Mouse (Mus musculus) G1E (cell line): ENCODE data around the gene Entpd3. TPM values are rescaled to one million over a fixed set of nuclear protein-coding genes. Genes with fewer than 3 reads are reported as not detected.
"Not testable (repeated sequence)": the region's sequence is repeated elsewhere in the genome, so short reads cannot be mapped to it uniquely, and the experiment has no call there.

Experiments
- ATAC-seq: 2 replicates; pipeline ENCODE4 v1.8.0; 2016; ENCODE audit warnings: mild to moderate bottlenecking; ENCODE audit not compliant: insufficient number of reproducible peaks, poor library complexity, low FRiP score, severe bottlenecking; ENCODE audit errors: extremely low read depth
- DNase-seq: peaks from one replicate; pipeline ENCODE4 v3.0.0; 2012; ENCODE audit warnings: low spot score
- H3K27me3 ChIP-seq: 2 replicates; pipeline ENCODE4 v1.6.1; 2012; ENCODE audit warnings: mild to moderate bottlenecking, low read length, inconsistent platforms; ENCODE audit not compliant: insufficient read depth
- H3K36me3 ChIP-seq: replicated peaks from 2 replicates; pipeline ENCODE3; 2012; ENCODE audit warnings: mild to moderate bottlenecking, inconsistent platforms
- H3K4me1 ChIP-seq: 2 replicates; pipeline ENCODE4 v1.6.1; 2012; ENCODE audit warnings: low read depth, low read length, inconsistent platforms, mixed read lengths; ENCODE audit not compliant: insufficient read depth
- H3K4me3 ChIP-seq: 2 replicates; pipeline ENCODE4 v1.5.1; 2012; ENCODE audit warnings: low read depth, mild to moderate bottlenecking, inconsistent platforms, low read length, moderate library complexity, mixed read lengths
- H3K9me3 ChIP-seq: replicated peaks from 2 replicates; pipeline ENCODE4 v1.6.1; 2012; ENCODE audit warnings: inconsistent platforms
- CTCF ChIP-seq: IDR thresholded peaks from 2 replicates; pipeline ENCODE4 v1.5.1; 2012; ENCODE audit warnings: low read depth, low read length, inconsistent platforms, mixed read lengths
- GATA1 ChIP-seq: IDR thresholded peaks from 2 replicates; pipeline ENCODE4 v1.6.1; 2012; ENCODE audit warnings: borderline replicate concordance, low read length, inconsistent platforms, mixed read lengths
- GATA2 ChIP-seq: IDR thresholded peaks from 2 replicates; pipeline ENCODE4 v1.6.1; 2012; ENCODE audit warnings: low read depth, low read length, inconsistent platforms, borderline replicate concordance
- POLR2AphosphoS5 ChIP-seq: IDR thresholded peaks from 2 replicates; pipeline ENCODE4 v1.6.1; 2012; ENCODE audit warnings: low read depth, low read length, inconsistent platforms; ENCODE audit not compliant: insufficient replicate concordance
- TAL1 ChIP-seq: conservative IDR thresholded peaks from 2 replicates; pipeline ENCODE4 v1.6.1; 2012; ENCODE audit warnings: low read depth, low read length, inconsistent platforms, mixed read lengths
- polyA plus RNA-seq: library from polyadenylated mRNA; stranded (reverse); fragments of >175 nt; gene quantifications from 2 replicates; pipeline ENCODE4 v1.2.3, GENCODE M21; 2012
- total RNA-seq, 2 experiments: library from RNA; stranded (forward) in 1 of 2; stranded (reverse) in 1 of 2; fragments of 200-1000 nt in 1 of 2; fragments of >200 nt in 1 of 2; fragmentation: Nextera tagmentation in 1 of 2; gene quantifications; 2 replicates each; pipeline ENCODE4 v1.2.3; 2014 to 2017

Gene Entpd3
- total and polyA plus RNA-seq, 3 experiments = 0.22 TPM; not detected in 2

DNA sequence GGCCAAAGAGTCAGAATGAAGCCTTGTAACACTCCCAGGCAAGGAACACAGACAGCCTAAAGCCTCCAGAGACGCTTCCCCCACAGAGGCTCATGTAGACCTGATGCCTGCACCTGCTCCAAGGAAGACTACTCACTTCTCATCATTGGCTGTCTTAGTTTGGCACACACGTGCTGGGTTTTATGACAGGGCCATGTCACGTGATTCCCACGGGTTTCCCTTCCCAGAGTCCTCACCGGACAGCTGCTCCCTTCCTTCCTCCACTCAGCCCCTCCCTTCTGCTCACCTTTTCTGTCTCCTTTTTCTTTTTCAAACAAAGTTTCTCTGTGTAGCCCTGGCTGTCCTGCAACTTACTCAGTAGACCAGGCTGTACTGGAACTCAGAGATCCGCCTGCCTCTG, 7.6 kb upstream of the Entpd3 start:
- DNase-seq (no peak), ATAC-seq (no peak)
- TF ChIP-seq POLR2AphosphoS5 (no peak), GATA1 (no peak), TAL1 (no peak), CTCF (no peak), GATA2 (no peak)
- H3K4me3 ChIP-seq = no peak overlapping the region
- peaks cover 2% of the 10 kb centered on the region for H3K27me3 ChIP-seq
- peaks cover 6% of the 10 kb centered on the region for H3K9me3 ChIP-seq
- peaks cover 36% of the 10 kb centered on the region for H3K4me1 ChIP-seq
- no peaks in the 10 kb centered on the region for H3K36me3 ChIP-seq

DNA sequence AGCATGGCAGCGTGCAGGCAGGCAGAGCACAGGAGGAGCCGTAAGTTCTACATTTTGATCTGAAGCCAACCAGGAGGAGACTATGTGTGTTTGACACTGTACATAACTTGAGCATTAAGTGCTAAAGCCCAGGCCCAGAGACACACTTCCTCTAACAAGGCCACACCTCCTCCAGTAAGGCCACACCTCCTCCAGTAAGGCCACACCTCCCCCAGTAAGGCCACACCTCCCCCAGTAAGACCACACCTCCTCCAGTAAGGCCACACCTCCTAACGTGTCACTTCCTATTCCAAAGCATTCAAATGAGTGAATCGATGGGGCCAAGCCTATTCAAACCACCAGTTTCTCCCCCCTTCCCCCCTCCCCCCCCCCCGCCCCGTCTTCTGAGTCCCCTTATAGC, 6.9 kb upstream of the Entpd3 start:
- TF ChIP-seq CTCF (no peak), GATA2 (no peak), TAL1 (no peak), POLR2AphosphoS5 (no peak), GATA1 (no peak)
- Histone ChIP-seq H3K4me3 (no peak overlapping the region), H3K9me3 (peaks cover 6% of the 10 kb centered on the region), H3K4me1 (peaks cover 30% of the 10 kb centered on the region), H3K36me3 (no peaks in the 10 kb centered on the region), H3K27me3 (peaks cover 7% of the 10 kb centered on the region)
- DNase-seq (no peak), ATAC-seq (no peak)

- not testable (repeated sequence) for ATAC-seq
These were observed 6.1 kb upstream of the Entpd3 start for GRCm38 (mm10) chr9:120533446-120533950.

GRCm38 (mm10) chr9:120541411-120541810, 1.8 kb downstream of the Entpd3 start:
- DNase-seq = no peak
- ATAC-seq = no peak
- H3K4me3 ChIP-seq = no peak overlapping the region
- no peaks in the 10 kb centered on the region for H3K36me3 ChIP-seq
- peaks cover 18% of the 10 kb centered on the region for H3K4me1 ChIP-seq
- no peaks in the 10 kb centered on the region for H3K9me3 ChIP-seq
- H3K27me3 ChIP-seq = peaks cover 19% of the 10 kb centered on the region
- TF ChIP-seq GATA1 = no peak
- no peak for TF ChIP-seq CTCF
- no peak for TF ChIP-seq TAL1
- TF ChIP-seq POLR2AphosphoS5 = no peak
- no peak for TF ChIP-seq GATA2

More at GRCm38 (mm10) chr9:120533446-120533950, 6.1 kb upstream of the Entpd3 start:
- not testable (repeated sequence) for H3K9me3 ChIP-seq, H3K4me3 ChIP-seq, H3K36me3 ChIP-seq, DNase-seq
- Histone ChIP-seq H3K4me1 (peaks cover 21% of the 10 kb centered on the region), H3K27me3 (peaks cover 12% of the 10 kb centered on the region)

- no peak for ATAC-seq
- DNase-seq = no peak
These were observed 2.6 kb downstream of the Entpd3 start for GRCm38 (mm10) chr9:120542241-120542640.

GRCm38 (mm10) chr9:120545994-120546393, 6.4 kb downstream of the Entpd3 start:
- Histone ChIP-seq H3K9me3 (no peaks in the 10 kb centered on the region), H3K4me3 (no peak overlapping the region), H3K27me3 (peaks cover 28% of the 10 kb centered on the region), H3K4me1 (peaks cover 29% of the 10 kb centered on the region), H3K36me3 (no peaks in the 10 kb centered on the region)
- no peak for ATAC-seq
- TF ChIP-seq GATA2 (no peak), CTCF (no peak), GATA1 (no peak), TAL1 (no peak), POLR2AphosphoS5 (no peak)
- DNase-seq = no peak

More at GRCm38 (mm10) chr9:120542241-120542640, 2.6 kb downstream of the Entpd3 start:
- H3K9me3 ChIP-seq = no peaks in the 10 kb centered on the region
- H3K4me1 ChIP-seq = peaks cover 21% of the 10 kb centered on the region
- TF ChIP-seq POLR2AphosphoS5 (no peak), GATA1 (no peak), TAL1 (no peak), GATA2 (no peak), CTCF (no peak)
- H3K36me3 ChIP-seq = no peaks in the 10 kb centered on the region
- H3K27me3 ChIP-seq = peaks cover 21% of the 10 kb centered on the region
- no peak overlapping the region for H3K4me3 ChIP-seq

- no peaks in the 10 kb centered on the region for H3K36me3 ChIP-seq
- no peak overlapping the region for H3K4me3 ChIP-seq
- TF ChIP-seq TAL1 (no peak), GATA1 (no peak), CTCF (no peak), GATA2 (no peak), POLR2AphosphoS5 (no peak)
- DNase-seq = no peak
- H3K4me1 ChIP-seq = peaks cover 29% of the 10 kb centered on the region
- no peak for ATAC-seq
- H3K9me3 ChIP-seq = no peaks in the 10 kb centered on the region
- peaks cover 28% of the 10 kb centered on the region for H3K27me3 ChIP-seq
These were observed 6.9 kb downstream of the Entpd3 start for GRCm38 (mm10) chr9:120546482-120546881.
